Mouse (Mus musculus) Patski (cell line): Measurements from ENCODE around the gene Opn1sw. TPM values are rescaled to one million over a fixed set of nuclear protein-coding genes. Genes with fewer than 3 reads are reported as not detected.
"Not testable (repeated sequence)": the region's sequence is repeated elsewhere in the genome, so short reads cannot be mapped to it uniquely, and the experiment has no call there.

Experiments
- ATAC-seq: fragments of 100-300 bp; one replicate; pipeline ENCODE4 v1.8.0; 2021
- CTCF ChIA-PET: fragments of 350-600 bp; sonication (Branson Sonifier 250); formaldehyde crosslinking; loops from one replicate; lab custom pipeline; 2022; ENCODE audit warnings: inconsistent platforms; lab: Charles Lee
- POLR2A ChIA-PET: fragments of 350-600 bp; sonication (Branson Sonifier 250); formaldehyde crosslinking; loops from one replicate; lab custom pipeline; 2022; ENCODE audit warnings: antibody characterized with exemption, inconsistent platforms; lab: Charles Lee
- DNase-seq: peaks from one replicate; pipeline ENCODE4 v3.0.0-alpha.2; 2011; ENCODE audit warnings: low read depth, low spot score
- H3K27me3 ChIP-seq: fragments of 371-371 bp; one replicate; pipeline ENCODE4 v1.5.1; 2021
- CTCF ChIP-seq: fragments of 100-300 bp; IDR thresholded peaks from one replicate; pipeline ENCODE4 v1.5.1; 2021
- in situ Hi-C: fragments of 300-500 bp; cut with MboI; formaldehyde crosslinking; loops from 3 replicates; pipeline ENCODE4 v1.11.1; 2018; ENCODE audit warnings: low pct_unique_long_range_greater_than_20kb, mixed read lengths
- polyA plus RNA-seq: library from polyadenylated mRNA; unstranded; gene quantifications from one replicate; pipeline ENCODE4 v1.2.3, GENCODE M21; 2021

Opn1sw gene
- polyA plus RNA-seq, 1 experiment from 2014 or later = 0.28 TPM

DNA sequence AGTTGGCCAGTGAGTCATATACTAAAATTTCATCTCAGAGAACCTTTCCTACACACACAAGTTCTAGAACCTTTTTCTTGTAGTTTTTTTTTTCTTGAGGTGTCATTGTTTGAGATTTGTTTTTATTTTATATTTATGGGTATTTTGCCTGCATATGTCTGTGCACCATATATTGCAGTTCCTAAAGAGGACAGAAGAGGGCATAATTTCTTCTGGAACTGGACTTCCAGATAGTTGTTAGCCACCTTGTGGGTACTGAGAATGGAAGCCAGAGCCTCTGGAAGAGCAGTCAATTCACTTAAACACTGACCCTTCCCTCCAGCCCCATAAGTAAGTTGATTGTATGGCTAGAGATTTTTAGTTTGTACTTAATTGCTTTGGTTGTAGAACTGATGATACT is 36.7 kb downstream of the Opn1sw start:
- no peak for ATAC-seq
- TF ChIP-seq CTCF = no peak
- POLR2A ChIA-PET = no interaction called here

GRCm38 (mm10) chr6:29348371-29348724 is 39.9 kb downstream of the Opn1sw start:
- no peak for TF ChIP-seq CTCF
- in situ Hi-C loops = no loop called here
- ChIA-PET POLR2A (interaction anchor here (0.6 to 2.0 kb wide), 4 partner anchors 48 to 75 kb away, joined by 3 to 5 read pairs (median 3); no protein-coding TSS in a partner anchor), CTCF (interaction anchor here (1.3 to 3.5 kb wide), 2 partner anchors 11 to 14 kb away, joined by 3 to 16 read pairs; no protein-coding TSS in a partner anchor)
- peaks cover 13% of the 10 kb centered on the region for H3K27me3 ChIP-seq
- ATAC-seq = peak; percentile 11
- DNase-seq = no peak

More for the DNA sequence above, 36.7 kb downstream of the Opn1sw start:
- CTCF ChIA-PET = no interaction called here
- in situ Hi-C loops = no loop called here
- no peak for DNase-seq
- H3K27me3 ChIP-seq = no peaks in the 10 kb centered on the region

DNA sequence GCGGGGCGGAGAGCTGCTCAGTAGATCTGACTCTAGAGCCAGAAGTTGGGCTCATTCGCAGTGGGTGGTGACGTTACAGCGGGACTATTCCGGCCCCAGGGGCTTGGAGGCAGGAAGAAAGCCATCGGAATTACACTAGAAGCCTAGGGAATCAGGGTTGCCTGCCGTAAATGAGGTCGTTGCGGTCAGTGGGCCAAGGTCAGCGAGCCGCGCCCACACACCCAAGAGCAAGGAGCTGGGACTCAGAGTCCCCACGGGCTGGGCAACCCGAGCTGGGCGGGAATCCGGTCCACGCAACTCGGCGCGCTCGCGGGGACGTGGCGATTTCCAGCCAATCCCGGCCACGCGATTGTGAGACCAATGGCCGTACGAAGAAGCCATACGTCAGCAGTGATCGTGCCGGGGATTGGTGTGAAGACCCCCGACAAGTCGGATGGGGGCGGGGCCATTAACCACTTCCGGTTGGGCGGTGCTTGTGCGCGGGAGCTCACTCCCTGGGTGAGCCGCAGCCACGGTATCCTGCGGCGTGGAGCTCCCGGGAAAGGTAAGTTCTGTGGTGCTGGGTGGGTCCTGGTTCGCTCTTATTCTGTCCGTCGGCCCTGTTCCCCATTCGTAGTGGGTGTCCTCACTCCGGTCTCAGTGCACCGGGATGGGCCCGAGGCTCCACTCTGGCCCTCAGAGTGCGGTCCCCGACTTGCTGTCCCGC is 40.5 kb downstream of the Opn1sw start, which contains the start of gene Calu:
TSS of gene Calu (plus strand) at position 405 of the 706 bp plus-strand sequence.
- peaks cover 17% of the 10 kb centered on the region for H3K27me3 ChIP-seq
- CTCF ChIA-PET = interaction anchor here (0.9 to 3.5 kb wide), 4 partner anchors 12 to 30 kb away, joined by 3 to 16 read pairs (median 4); no protein-coding TSS in a partner anchor
- peak; percentile 86 for DNase-seq
- in situ Hi-C loops = no loop called here
- no peak for TF ChIP-seq CTCF
- ATAC-seq = peak; percentile 91
- POLR2A ChIA-PET = interaction anchor here (0.5 to 2.0 kb wide), 6 partner anchors 11 to 92 kb away, joined by 3 to 6 read pairs (median 4); no protein-coding TSS in a partner anchor

GRCm38 (mm10) chr6:29347189-29347588 is 41.1 kb downstream of the Opn1sw start:
- in situ Hi-C loops = no loop called here

GRCm38 (mm10) chr6:29346512-29346911 is 41.8 kb downstream of the Opn1sw start:
- H3K27me3 ChIP-seq = peaks cover 26% of the 10 kb centered on the region
- POLR2A ChIA-PET = interaction anchor here (0.6 to 1.1 kb wide), 3 partner anchors 9 to 282 kb away, joined by 3 to 6 read pairs (median 3); no protein-coding TSS in a partner anchor
- DNase-seq, ATAC-seq, in situ Hi-C loops: not testable (repeated sequence)
- CTCF ChIA-PET = interaction anchor here (1.1 to 3.5 kb wide), 3 partner anchors 13 to 35 kb away, joined by 3 to 16 read pairs (median 4); no protein-coding TSS in a partner anchor

More at GRCm38 (mm10) chr6:29347189-29347588, 41.1 kb downstream of the Opn1sw start:
- ChIA-PET POLR2A (interaction anchor here (0.8 to 2.0 kb wide), 3 partner anchors 9 to 47 kb away, joined by 3 to 6 read pairs (median 5); no protein-coding TSS in a partner anchor), CTCF (interaction anchor here (0.9 to 3.5 kb wide), 4 partner anchors 12 to 35 kb away, joined by 3 to 16 read pairs (median 4); no protein-coding TSS in a partner anchor)
- no peak for DNase-seq
- TF ChIP-seq CTCF = no peak
- no peak for ATAC-seq
- peaks cover 19% of the 10 kb centered on the region for H3K27me3 ChIP-seq

DNA sequence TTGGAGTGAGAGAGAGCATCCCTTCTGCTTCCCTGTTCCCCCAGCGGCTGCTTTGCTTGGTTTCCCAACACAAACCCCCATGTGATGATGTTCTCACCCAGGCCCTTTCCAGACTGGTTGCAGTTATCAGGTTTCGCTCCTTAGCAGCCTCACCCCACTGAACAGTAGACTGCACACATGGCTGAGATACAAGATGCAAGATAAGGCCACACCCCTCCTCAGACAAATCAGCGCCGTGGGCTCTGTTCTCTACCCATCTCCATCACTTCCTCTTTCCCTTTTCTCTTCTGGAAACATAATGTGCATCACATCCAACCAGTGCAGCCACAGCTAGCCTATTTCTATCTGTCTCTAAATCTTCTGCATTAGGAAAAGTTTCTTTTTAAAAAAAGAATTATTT is 58.8 kb downstream of the Opn1sw start:
- DNase-seq (no peak), ATAC-seq (no peak)
- CTCF ChIA-PET = no interaction called here
- H3K27me3 ChIP-seq = peaks cover 17% of the 10 kb centered on the region
- POLR2A ChIA-PET = no interaction called here
- in situ Hi-C loops = no loop called here
- TF ChIP-seq CTCF = no peak

DNA sequence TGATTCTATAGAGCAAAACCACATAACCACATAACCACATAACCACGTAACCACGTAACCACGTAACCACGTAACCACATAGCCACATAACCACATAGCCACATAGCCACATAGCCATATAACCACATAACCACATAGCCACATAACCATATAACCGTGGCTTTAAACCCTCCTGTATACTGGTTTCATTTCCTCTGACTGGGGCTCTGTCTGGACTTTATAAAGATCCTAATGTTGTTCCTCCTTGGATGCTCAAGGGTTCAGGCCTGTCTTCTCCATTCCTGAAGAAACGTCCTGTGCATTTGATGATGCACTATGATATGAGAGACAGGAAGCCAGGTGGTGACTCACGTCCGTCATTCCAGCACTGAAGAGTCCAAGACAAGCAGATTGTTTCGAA is 61.3 kb downstream of the Opn1sw start:
- POLR2A ChIA-PET = no interaction called here
- ATAC-seq (no peak), DNase-seq (no peak)
- CTCF ChIA-PET = no interaction called here
- TF ChIP-seq CTCF = no peak
- H3K27me3 ChIP-seq = peaks cover 6% of the 10 kb centered on the region
- in situ Hi-C loops = no loop called here

Other genes starting within 250 kb of the Opn1sw start
- gene Rbm28, start 223.5 kb downstream of the Opn1sw start, polyA plus RNA-seq = 50.0 TPM
- 0.06 TPM for gene Prrt4, start 208.9 kb downstream of the Opn1sw start, polyA plus RNA-seq
- gene Impdh1, start 172.1 kb downstream of the Opn1sw start, polyA plus RNA-seq = 28.2 TPM
- 14.0 TPM for gene Hilpda, start 116.0 kb downstream of the Opn1sw start, polyA plus RNA-seq
- 0.12 TPM for gene Fam71f2, start 108.9 kb downstream of the Opn1sw start, polyA plus RNA-seq
- gene Fam71f1, start 69.3 kb downstream of the Opn1sw start, polyA plus RNA-seq = 0.18 TPM
- gene Calu, start 40.4 kb downstream of the Opn1sw start, polyA plus RNA-seq = 448 TPM
- gene Ccdc136, start 7.8 kb upstream of the Opn1sw start, polyA plus RNA-seq = 27.6 TPM
- 94.6 TPM for gene Flnc, start 44.8 kb upstream of the Opn1sw start, polyA plus RNA-seq
- 300 TPM for gene Atp6v1f, start 79.2 kb upstream of the Opn1sw start, polyA plus RNA-seq
- gene Atp6v1fnb, start 83.0 kb upstream of the Opn1sw start, polyA plus RNA-seq = not detected
- 0.85 TPM for gene Kcp, start 119.5 kb upstream of the Opn1sw start, polyA plus RNA-seq
- gene Irf5, start 138.2 kb upstream of the Opn1sw start, polyA plus RNA-seq = 0.45 TPM
- gene Tnpo3, start 221.4 kb upstream of the Opn1sw start, polyA plus RNA-seq = 72.2 TPM